In the genomic region with DNA sequence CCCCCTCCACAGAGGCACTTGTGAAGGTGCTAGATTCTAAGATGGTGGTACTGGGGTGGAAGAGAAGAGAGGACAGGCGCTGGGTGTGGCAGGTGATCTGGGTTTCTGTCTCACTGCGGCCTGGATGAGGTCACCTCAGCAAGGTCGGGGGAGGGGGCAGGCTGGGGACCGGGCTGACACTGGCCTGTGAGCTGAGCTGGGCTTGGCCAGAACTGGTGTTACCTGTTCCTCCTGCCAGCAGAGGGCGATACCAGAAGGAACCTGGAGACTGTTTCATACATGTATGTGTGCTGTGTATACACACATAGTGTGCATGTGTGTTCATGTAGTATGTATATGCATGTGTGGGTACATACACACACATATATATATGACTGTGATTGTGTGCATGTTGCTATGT, we compare ENCODE assay signal across 7 mouse cellular contexts. TPM values are rescaled to one million over a fixed set of nuclear protein-coding genes. Genes with fewer than 3 reads are reported as not detected.
DNase-seq lines count a peak whose midpoint lies in the region; ATAC-seq and TF ChIP-seq lines count a peak whose summit lies in the region.

No protein-coding gene starts in this region.

- H3K27ac ChIP-seq in embryonic facial prominence, embryonic 11.5 days (replicated peaks; ENCODE audit: low read depth, low read length), result no peak overlapping the region
- H3K27ac ChIP-seq in limb, embryonic 12.5 days, result peak overlapping the region; percentile 91; the same call in 1 of the 2 replicates
- no peak overlapping the region for H3K27ac ChIP-seq in midbrain, postnatal 0 days (ENCODE audit: low read depth, low read length)

- intact Hi-C loops in left cerebral cortex, postnatal 4 days (cut with DNase I), result loop anchor here (2.0 to 10.0 kb wide), 2 partner anchors 106 to 292 kb away; no protein-coding TSS in a partner anchor
- intact Hi-C loops in left cerebral cortex, postnatal 25 days (cut with DNase I), result loop anchor here (10.0 kb wide), 2 partner anchors 262 to 292 kb away; partner anchors contain the start of gene Mgat5b

- H3K9ac ChIP-seq in embryonic facial prominence, embryonic 11.5 days (replicated peaks; ENCODE audit: low read length), result no peak overlapping the region
- H3K9ac ChIP-seq in limb, embryonic 12.5 days (replicated peaks), result no peak overlapping the region
- no peak overlapping the region for H3K9ac ChIP-seq in midbrain, postnatal 0 days (replicated peaks; ENCODE audit: low read length, poor library complexity, severe bottlenecking)

- no peak overlapping the region for H3K4me3 ChIP-seq in embryonic facial prominence, embryonic 11.5 days (ENCODE audit: low read depth, low read length)
- no peak overlapping the region for H3K4me3 ChIP-seq in limb, embryonic 12.5 days (replicated peaks)
- H3K4me3 ChIP-seq in midbrain, postnatal 0 days (ENCODE audit: low read depth, low read length), result no peak overlapping the region

- WGBS in embryonic facial prominence, embryonic 11.5 days, result 34% methylated on average over 5 of the region's 5 CpGs
- WGBS in limb, embryonic 12.5 days, result 33% methylated on average over 5 of the region's 5 CpGs
- 32% methylated on average over 5 of the region's 5 CpGs for WGBS in midbrain, postnatal 0 days

- no peaks in the 10 kb centered on the region for H3K9me3 ChIP-seq in embryonic facial prominence, embryonic 11.5 days (replicated peaks; ENCODE audit: control insufficient read depth, low read length)
- peaks cover 11% of the 10 kb centered on the region for H3K9me3 ChIP-seq in limb, embryonic 12.5 days
- H3K9me3 ChIP-seq in midbrain, postnatal 0 days (ENCODE audit: low read length), result 0 out of 2 replicates have a peak, but pooled peaks cover 3% of the 10 kb centered on the region

- ATAC-seq in embryonic facial prominence, embryonic 11.5 days (replicated peaks; ENCODE audit: insufficient number of reproducible peaks, low FRiP score, low TSS enrichment, low read depth), result 0 out of 2 replicates have a peak, but pooled peaks have one; percentile 4
- no peak for ATAC-seq in limb, embryonic 12.5 days (ENCODE audit: insufficient number of reproducible peaks, insufficient read depth, low FRiP score, low TSS enrichment, low read depth)
- peak; percentile 31; the same call in 1 of the 2 replicates for ATAC-seq in midbrain, postnatal 0 days (ENCODE audit: low FRiP score)

- TF ChIP-seq CTCF in midbrain, postnatal 0 days (IDR thresholded peaks at IDR 0.05), result peak; percentile 74

- no peaks in the 10 kb centered on the region; the same call in 1 of the 2 replicates for H3K36me3 ChIP-seq in embryonic facial prominence, embryonic 11.5 days (replicated peaks; ENCODE audit: control insufficient read depth, insufficient read depth, low read depth, low read length)
- no peaks in the 10 kb centered on the region for H3K36me3 ChIP-seq in limb, embryonic 12.5 days
- no peaks in the 10 kb centered on the region for H3K36me3 ChIP-seq in midbrain, postnatal 0 days (ENCODE audit: insufficient read depth, low read length)

- H3K4me1 ChIP-seq in embryonic facial prominence, embryonic 11.5 days (ENCODE audit: control insufficient read depth, insufficient read depth, low read length), result no peaks in the 10 kb centered on the region
- H3K4me1 ChIP-seq in limb, embryonic 12.5 days (replicated peaks), result peaks cover 27% of the 10 kb centered on the region
- no peaks in the 10 kb centered on the region for H3K4me1 ChIP-seq in midbrain, postnatal 0 days (ENCODE audit: insufficient read depth, low read length)

- DNase-seq in left cerebral cortex, postnatal 4 days, result peak; percentile 62
- no peak for DNase-seq in left cerebral cortex, postnatal 25 days (ENCODE audit: low spot score in 2 of 2)
- DNase-seq in T-cell, adult 2 months (ENCODE audit: low spot score), result peak; percentile 28
- peak; percentile 64 for DNase-seq in embryonic facial prominence, embryonic 11.5 days (ENCODE audit: low spot score)
- DNase-seq in midbrain, postnatal 0 days (ENCODE audit: low spot score), result peak; percentile 34
- no peak for DNase-seq in layer of hippocampus, adult 8-10 months (ENCODE audit: low spot score in 2 of 2)

- H3K27me3 ChIP-seq in embryonic facial prominence, embryonic 11.5 days (ENCODE audit: control insufficient read depth, insufficient read depth, low read length), result no peaks in the 10 kb centered on the region
- H3K27me3 ChIP-seq in limb, embryonic 12.5 days, result no peaks in the 10 kb centered on the region
- no peaks in the 10 kb centered on the region; the same call in 1 of the 2 replicates for H3K27me3 ChIP-seq in midbrain, postnatal 0 days (ENCODE audit: insufficient read depth, low read length)

- H3K4me2 ChIP-seq in embryonic facial prominence, embryonic 11.5 days (ENCODE audit: low read depth, low read length), result no peak overlapping the region
- H3K4me2 ChIP-seq in limb, embryonic 12.5 days, result no peak overlapping the region
- H3K4me2 ChIP-seq in midbrain, postnatal 0 days (ENCODE audit: low read depth, low read length, poor library complexity, severe bottlenecking), result no peak overlapping the region

RNA-seq across cellular contexts. Expression of gene Sept9, which starts 23.2 kb away (rescaled TPM):
- 100 to 1,000 TPM in 1 of 2 experiments, 10 to 100 TPM in 1; 94.9 to 103 TPM for total RNA-seq in left cerebral cortex, postnatal 4 days (2021)
- total RNA-seq in left cerebral cortex, postnatal 25 days (2021), result 10 to 100 TPM; 61.0 to 84.7 TPM
- polyA plus RNA-seq in embryonic facial prominence, embryonic 11.5 days (2014; fragmentation: Nextera tagmentation; extraction: Ambion mirVana), result 182 TPM in 2 replicates
- polyA plus RNA-seq in limb, embryonic 12.5 days (2016; fragmentation: Nextera tagmentation; extraction: Ambion mirVana), result 230 and 234 TPM in 2 replicates
- 105 and 108 TPM in 2 replicates for total RNA-seq in midbrain, postnatal 0 days (2014; rRNA removed)
- polyA plus RNA-seq in midbrain, postnatal 0 days (2015; fragmentation: Nextera tagmentation; extraction: Ambion mirVana), result 95.3 and 100 TPM in 2 replicates
- 100 to 1,000 TPM in 3 of 4 experiments, 10 to 100 TPM in 1; 99.5 to 109 (median 104) TPM for total RNA-seq in layer of hippocampus, adult 8-10 months (2022)

Comparison
In these comparisons a context has a peak if more than half of its experiments do, and no peak if none do; other contexts are left out.
1. DNase-seq: peak in left cerebral cortex, postnatal 4 days (single experiment), T-cell, adult 2 months (single experiment), embryonic facial prominence, embryonic 11.5 days (single experiment) and midbrain, postnatal 0 days (single experiment); none in left cerebral cortex, postnatal 25 days (0 of 2) and layer of hippocampus, adult 8-10 months (0 of 2).